Mouse (Mus musculus) stomach, embryonic 14.5 days (tissue): ENCODE measurements around the gene Ets1. TPM values are rescaled to one million over a fixed set of nuclear protein-coding genes. Genes with fewer than 3 reads are reported as not detected.

Experiments used
- ATAC-seq: fragments of 200-750 bp; cut with Nextera tagmentation; 2 replicates; pipeline ENCODE4 v1.8.0; 2017; ENCODE audit warnings: low read depth, moderate TSS enrichment; ENCODE audit not compliant: insufficient number of reproducible peaks, insufficient read depth, low FRiP score
- H3K27ac ChIP-seq: fragments of 300-500 bp; sonication (generic); 2 replicates; pipeline ENCODE4 v1.5.1; 2014; ENCODE audit warnings: mild to moderate bottlenecking, low read length, moderate library complexity, mixed read lengths
- H3K27me3 ChIP-seq: fragments of 300-500 bp; sonication (generic); 2 replicates; pipeline ENCODE4 v1.6.1; 2014; ENCODE audit warnings: low read length, control low read depth, mixed read lengths; ENCODE audit not compliant: control insufficient read depth, insufficient read depth
- H3K36me3 ChIP-seq: fragments of 300-500 bp; sonication (generic); 2 replicates; pipeline ENCODE4 v1.6.1; 2014; ENCODE audit warnings: mild to moderate bottlenecking, control low read depth, low read length, moderate library complexity, mixed read lengths; ENCODE audit not compliant: control insufficient read depth, insufficient read depth
- H3K4me1 ChIP-seq: fragments of 300-500 bp; sonication (generic); 2 replicates; pipeline ENCODE4 v1.6.1; 2014; ENCODE audit warnings: low read length, control low read depth, mixed read lengths; ENCODE audit not compliant: control insufficient read depth, insufficient read depth
- H3K4me2 ChIP-seq: fragments of 300-500 bp; sonication (generic); replicated peaks from 2 replicates; pipeline ENCODE4 v1.6.1; 2014; ENCODE audit warnings: low read depth, low read length, control low read depth
- H3K4me3 ChIP-seq: fragments of 300-500 bp; sonication (generic); 2 replicates; pipeline ENCODE4 v1.5.1; 2014; ENCODE audit warnings: low read depth, low read length, control low read depth
- H3K9ac ChIP-seq: fragments of 300-500 bp; sonication (generic); replicated peaks from 2 replicates; pipeline ENCODE4 v1.6.1; 2014; ENCODE audit warnings: low read depth, mild to moderate bottlenecking, control low read depth, low read length, moderate library complexity, mixed read lengths
- H3K9me3 ChIP-seq: fragments of 300-500 bp; sonication (generic); 2 replicates; pipeline ENCODE4 v1.6.1; 2016; ENCODE audit warnings: low read depth, low read length, control low read depth; ENCODE audit not compliant: control insufficient read depth
- WGBS: fragments of 180-500 bp; shearing (Covaris S2); extraction: QIAGEN DNeasy Blood & Tissue Kit; methylation state at CpG from one replicate; pipeline ENCODE4 v1.1.7; 2014; 5-methylcytosine and 5-hydroxymethylcytosine counted together
- polyA plus RNA-seq: library from polyadenylated mRNA; unstranded; fragments of >200 nt; fragmentation: Nextera tagmentation; extraction: Ambion mirVana; gene quantifications from 2 replicates; pipeline ENCODE4 v1.2.1, GENCODE M21; 2014

Gene Ets1
- polyA plus RNA-seq, 1 experiment from 2014 or later = 40.9 TPM

DNA sequence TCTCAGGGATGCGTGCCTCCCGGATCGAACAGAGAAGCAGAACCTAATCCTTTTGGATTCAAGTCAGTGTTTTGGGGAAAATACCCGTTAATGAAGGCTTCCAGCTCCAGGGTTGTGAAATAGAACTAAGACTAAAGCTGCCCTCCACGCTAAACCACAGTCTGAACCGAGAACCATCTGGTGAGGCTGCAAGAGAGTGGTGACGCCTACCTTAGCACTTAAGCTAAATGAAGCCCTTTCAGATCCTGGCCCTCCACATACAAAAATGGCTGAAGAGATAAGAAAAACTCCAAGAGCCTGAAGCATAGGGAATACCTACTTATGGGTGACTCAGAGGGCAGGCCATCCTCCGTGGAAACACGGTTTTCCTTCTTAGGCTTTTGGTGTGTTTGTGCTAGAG is 100.0 kb downstream of the Ets1 start:
- Histone ChIP-seq H3K36me3 (peaks cover 38% of the 10 kb centered on the region), H3K27me3 (no peaks in the 10 kb centered on the region), H3K4me3 (no peak overlapping the region), H3K9me3 (no peaks in the 10 kb centered on the region), H3K27ac (no peak overlapping the region), H3K4me1 (no peaks in the 10 kb centered on the region), H3K4me2 (no peak overlapping the region), H3K9ac (no peak overlapping the region)
- 86% methylated on average over 9 of the region's 9 CpGs for WGBS
- ATAC-seq = no peak

- Histone ChIP-seq H3K4me2 (no peak overlapping the region), H3K36me3 (peaks cover 23% of the 10 kb centered on the region; the same call in 1 of the 2 replicates), H3K27ac (no peak overlapping the region), H3K9me3 (no peaks in the 10 kb centered on the region), H3K27me3 (no peaks in the 10 kb centered on the region), H3K4me1 (no peaks in the 10 kb centered on the region), H3K9ac (no peak overlapping the region), H3K4me3 (no peak overlapping the region)
- WGBS = 90% methylated on average over 4 of the region's 4 CpGs
- ATAC-seq = no peak
Measured at GRCm38 (mm10) chr9:32739988-32740387, 104.0 kb downstream of the Ets1 start.

DNA sequence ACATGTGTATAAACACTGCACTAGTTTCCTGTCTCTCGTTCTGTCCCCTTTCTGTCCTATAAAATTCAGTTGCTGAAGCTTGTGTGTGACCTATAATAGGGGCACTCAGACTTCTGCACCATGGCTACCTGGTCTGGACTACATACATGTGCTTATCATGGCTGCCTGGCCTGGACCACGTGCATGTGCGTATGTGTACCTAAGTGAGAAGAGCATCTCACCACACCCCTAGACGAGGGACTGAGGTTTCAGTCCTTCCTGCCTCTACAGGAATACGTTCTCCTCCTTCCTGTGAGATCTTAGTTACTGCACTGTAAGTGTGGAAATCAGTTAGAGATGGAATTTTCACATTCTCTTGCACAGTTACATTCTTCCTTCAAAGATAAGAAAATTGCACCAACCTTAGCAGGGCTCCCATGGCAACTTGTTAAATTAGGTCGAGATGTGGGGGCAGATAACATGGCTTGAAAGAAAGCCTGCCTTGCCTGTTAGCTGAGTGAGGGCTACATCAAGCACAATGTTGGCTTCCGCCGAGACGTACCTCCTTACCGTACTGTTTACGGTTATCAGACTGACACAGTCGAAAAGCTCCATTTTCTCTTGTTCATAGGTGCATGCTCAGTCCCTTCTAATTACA is 104.8 kb downstream of the Ets1 start:
- Histone ChIP-seq H3K9me3 (no peaks in the 10 kb centered on the region), H3K4me1 (no peaks in the 10 kb centered on the region), H3K4me3 (no peak overlapping the region), H3K9ac (no peak overlapping the region), H3K4me2 (no peak overlapping the region), H3K27ac (no peak overlapping the region), H3K36me3 (peaks cover 22% of the 10 kb centered on the region; the same call in 1 of the 2 replicates), H3K27me3 (no peaks in the 10 kb centered on the region)
- 72% methylated on average over 12 of the region's 12 CpGs for WGBS
- ATAC-seq = no peak

DNA sequence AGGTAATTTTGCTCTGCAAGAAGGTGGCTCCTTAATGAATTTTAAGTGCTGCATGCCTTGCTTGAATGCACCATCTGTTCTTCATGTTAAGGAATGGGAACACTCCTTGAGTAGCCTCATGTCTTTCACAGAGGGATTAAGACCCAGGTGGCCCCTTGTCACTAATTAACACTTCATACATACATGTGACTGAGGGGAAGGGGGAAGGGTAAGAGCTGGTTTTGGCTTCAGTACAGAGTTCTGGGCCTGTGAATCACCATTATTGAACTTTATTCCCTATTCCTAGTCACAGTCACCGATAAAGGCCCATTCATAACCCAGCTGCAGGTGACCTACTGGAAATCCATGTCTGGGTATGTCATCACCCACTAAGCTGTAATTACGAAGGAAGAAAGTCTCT is 105.7 kb downstream of the Ets1 start:
- Histone ChIP-seq H3K9me3 (no peaks in the 10 kb centered on the region), H3K4me1 (no peaks in the 10 kb centered on the region), H3K9ac (no peak overlapping the region), H3K4me3 (no peak overlapping the region), H3K27ac (no peak overlapping the region), H3K4me2 (no peak overlapping the region), H3K27me3 (no peaks in the 10 kb centered on the region), H3K36me3 (peaks cover 20% of the 10 kb centered on the region; the same call in 1 of the 2 replicates)
- ATAC-seq = no peak
- 83% methylated on average over 2 of the region's 2 CpGs for WGBS

DNA sequence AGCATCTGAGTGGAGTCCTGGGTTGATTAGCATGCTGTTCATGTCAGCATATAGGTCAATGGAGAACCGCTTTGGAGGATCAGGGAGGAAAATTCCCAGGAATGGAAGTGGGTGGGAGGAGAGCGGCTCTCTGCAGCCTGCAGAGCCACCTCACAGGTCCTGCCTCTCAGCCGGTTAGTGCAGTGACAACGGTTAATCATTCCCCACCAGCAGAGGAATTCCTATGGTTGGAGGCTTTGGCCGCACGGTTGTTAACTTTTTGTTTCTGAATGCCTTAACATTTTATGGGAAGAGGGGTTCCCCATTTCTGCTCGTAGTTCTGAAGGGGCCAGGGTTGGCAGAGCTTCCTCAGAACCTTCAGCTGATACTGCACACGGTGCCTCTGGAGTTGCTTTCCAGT is 107.1 kb downstream of the Ets1 start:
- Histone ChIP-seq H3K27me3 (no peaks in the 10 kb centered on the region), H3K36me3 (peaks cover 20% of the 10 kb centered on the region; the same call in 1 of the 2 replicates), H3K9me3 (no peaks in the 10 kb centered on the region), H3K27ac (no peak overlapping the region), H3K4me1 (no peaks in the 10 kb centered on the region), H3K9ac (no peak overlapping the region), H3K4me2 (no peak overlapping the region), H3K4me3 (no peak overlapping the region)
- ATAC-seq = no peak
- WGBS = 59% methylated on average over 8 of the region's 8 CpGs

- Histone ChIP-seq H3K9me3 (no peaks in the 10 kb centered on the region), H3K4me2 (no peak overlapping the region), H3K4me3 (no peak overlapping the region), H3K27ac (no peak overlapping the region), H3K27me3 (no peaks in the 10 kb centered on the region), H3K9ac (no peak overlapping the region), H3K4me1 (no peaks in the 10 kb centered on the region), H3K36me3 (peaks cover 22% of the 10 kb centered on the region; the same call in 1 of the 2 replicates)
- WGBS = 80% methylated on average over 9 of the region's 9 CpGs
- ATAC-seq = no peak
Measured at GRCm38 (mm10) chr9:32743642-32744161, 107.7 kb downstream of the Ets1 start.

DNA sequence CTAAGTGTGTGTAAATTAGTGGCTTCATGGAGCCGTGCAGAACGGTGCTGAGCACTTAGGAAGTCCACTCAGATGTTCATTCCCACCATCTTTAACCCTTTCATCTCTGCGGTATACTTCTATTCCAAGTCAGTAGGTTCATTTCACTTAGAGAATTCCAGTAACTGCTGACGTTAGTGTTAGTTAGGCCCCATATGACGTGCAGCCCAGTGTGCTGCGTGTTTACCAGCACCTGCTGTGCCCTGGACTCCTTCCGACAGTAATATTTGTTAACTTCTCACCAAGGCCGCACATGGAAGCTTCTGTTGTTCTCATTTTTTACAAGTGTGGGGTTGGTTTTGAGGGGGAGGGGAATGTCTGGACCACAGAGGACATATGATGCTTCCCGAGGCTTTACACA is 108.3 kb downstream of the Ets1 start:
- Histone ChIP-seq H3K27ac (no peak overlapping the region), H3K9me3 (no peaks in the 10 kb centered on the region), H3K27me3 (no peaks in the 10 kb centered on the region), H3K4me1 (no peaks in the 10 kb centered on the region), H3K4me3 (no peak overlapping the region), H3K9ac (no peak overlapping the region), H3K36me3 (peaks cover 17% of the 10 kb centered on the region; the same call in 1 of the 2 replicates), H3K4me2 (no peak overlapping the region)
- 74% methylated on average over 9 of the region's 9 CpGs for WGBS
- ATAC-seq = no peak

GRCm38 (mm10) chr9:32745079-32745763 is 109.2 kb downstream of the Ets1 start:
- no peak overlapping the region for H3K9ac ChIP-seq
- H3K9me3 ChIP-seq = no peaks in the 10 kb centered on the region
- peaks cover 13% of the 10 kb centered on the region; the same call in 1 of the 2 replicates for H3K36me3 ChIP-seq
- no peak for ATAC-seq
- H3K27ac ChIP-seq = no peak overlapping the region
- H3K4me1 ChIP-seq = no peaks in the 10 kb centered on the region
- no peak overlapping the region for H3K4me2 ChIP-seq
- H3K4me3 ChIP-seq = no peak overlapping the region
- WGBS = 86% methylated on average over 12 of the region's 12 CpGs
- H3K27me3 ChIP-seq = no peaks in the 10 kb centered on the region
